Mouse (Mus musculus) limb, embryonic 11.5 days (tissue): ENCODE results near the gene Grik2. TPM values are rescaled to one million over a fixed set of nuclear protein-coding genes. Genes with fewer than 3 reads are reported as not detected.
"Not testable (repeated sequence)": the region's sequence is repeated elsewhere in the genome, so short reads cannot be mapped to it uniquely, and the experiment has no call there.

Experiments
- ATAC-seq: fragments of 200-750 bp; cut with Nextera tagmentation; 2 replicates; pipeline ENCODE4 v1.8.0; 2017; ENCODE audit warnings: low read depth; ENCODE audit not compliant: insufficient number of reproducible peaks, low FRiP score, low TSS enrichment
- DNase-seq: peaks from one replicate; pipeline ENCODE4 v3.0.0-alpha.2; 2015; ENCODE audit warnings: low spot score
- H3K27ac ChIP-seq: fragments of 300-500 bp; sonication (generic); replicated peaks from 2 replicates; pipeline ENCODE4 v1.5.1; 2014; ENCODE audit warnings: low read depth, mild to moderate bottlenecking, low read length
- H3K27me3 ChIP-seq: fragments of 300-500 bp; sonication (generic); 2 replicates; pipeline ENCODE4 v1.6.1; 2014; ENCODE audit warnings: mild to moderate bottlenecking, low read length, mixed read lengths; ENCODE audit not compliant: control insufficient read depth, insufficient read depth
- H3K36me3 ChIP-seq: fragments of 300-500 bp; sonication (generic); 2 replicates; pipeline ENCODE4 v1.6.1; 2014; ENCODE audit warnings: mild to moderate bottlenecking, low read length, moderate library complexity, mixed read lengths; ENCODE audit not compliant: control insufficient read depth, insufficient read depth
- H3K4me1 ChIP-seq: fragments of 300-500 bp; sonication (generic); 2 replicates; pipeline ENCODE4 v1.6.1; 2014; ENCODE audit warnings: low read length, mixed read lengths; ENCODE audit not compliant: control insufficient read depth, insufficient read depth
- H3K4me2 ChIP-seq: fragments of 300-500 bp; sonication (generic); 2 replicates; pipeline ENCODE4 v1.6.1; 2014; ENCODE audit warnings: low read depth, mild to moderate bottlenecking, moderate library complexity; ENCODE audit not compliant: severe bottlenecking
- H3K4me3 ChIP-seq: fragments of 300-500 bp; sonication (generic); 2 replicates; pipeline ENCODE4 v1.5.1; 2014; ENCODE audit warnings: low read depth, low read length
- H3K9ac ChIP-seq: fragments of 300-500 bp; sonication (generic); 2 replicates; pipeline ENCODE4 v1.6.1; 2014; ENCODE audit warnings: mild to moderate bottlenecking, low read length
- H3K9me3 ChIP-seq: fragments of 300-500 bp; sonication (generic); 2 replicates; pipeline ENCODE4 v1.6.1; 2016; ENCODE audit warnings: low read length; ENCODE audit not compliant: control insufficient read depth
- WGBS: fragments of 180-500 bp; shearing (Covaris S2); extraction: QIAGEN DNeasy Blood & Tissue Kit; methylation state at CpG from one replicate; pipeline ENCODE4 v1.1.7; 2014; 5-methylcytosine and 5-hydroxymethylcytosine counted together
- polyA plus RNA-seq: library from polyadenylated mRNA; unstranded; fragments of >200 nt; fragmentation: Nextera tagmentation; extraction: Ambion mirVana; gene quantifications from 2 replicates; pipeline ENCODE4 v1.2.1, GENCODE M21; 2014

Gene Grik2
- polyA plus RNA-seq, 1 experiment from 2014 or later: 0.99 TPM

- H3K4me1 ChIP-seq: no peaks in the 10 kb centered on the region
- 67% methylated on average over 5 of the region's 5 CpGs for WGBS
- ATAC-seq: no peak
These were observed 308.3 kb downstream of the Grik2 start for GRCm38 (mm10) chr10:49480085-49480749.

DNA sequence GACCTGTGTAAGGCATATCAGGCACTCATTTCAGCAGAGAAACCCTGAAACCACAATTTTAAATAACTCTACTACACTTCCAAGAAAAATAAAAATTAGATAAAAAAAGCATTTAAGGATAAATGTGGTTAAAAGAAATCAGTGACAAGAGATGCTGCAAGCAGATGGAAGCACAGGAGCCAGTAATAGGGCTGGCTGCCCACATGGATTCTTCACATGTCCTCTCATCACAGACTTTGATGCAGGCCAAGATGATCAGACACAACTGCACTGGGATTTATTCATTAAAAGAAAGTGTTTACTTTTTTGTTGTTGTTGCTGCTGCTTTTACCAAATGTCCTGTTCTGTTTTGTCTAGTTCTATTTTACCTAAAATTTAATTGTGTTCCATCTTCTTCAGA is 315.0 kb downstream of the Grik2 start:
- ATAC-seq: no peak

More at GRCm38 (mm10) chr10:49480085-49480749, 308.3 kb downstream of the Grik2 start:
- Histone ChIP-seq H3K9ac (no peak overlapping the region), H3K4me2 (no peak overlapping the region), H3K27ac (no peak overlapping the region), H3K4me3 (no peak overlapping the region), H3K27me3 (no peaks in the 10 kb centered on the region), H3K9me3 (no peaks in the 10 kb centered on the region), H3K36me3 (no peaks in the 10 kb centered on the region)
- no peak for DNase-seq

GRCm38 (mm10) chr10:49456791-49457190 is 331.8 kb downstream of the Grik2 start:
- Histone ChIP-seq H3K9ac (no peak overlapping the region), H3K4me1 (no peaks in the 10 kb centered on the region), H3K4me3 (no peak overlapping the region), H3K4me2 (no peak overlapping the region), H3K9me3 (no peaks in the 10 kb centered on the region), H3K27me3 (no peaks in the 10 kb centered on the region), H3K27ac (no peak overlapping the region), H3K36me3 (no peaks in the 10 kb centered on the region)
- no peak for DNase-seq
- ATAC-seq: no peak
- WGBS: 85% methylated on average over 2 of the region's 2 CpGs

More for the DNA sequence above, 315.0 kb downstream of the Grik2 start:
- H3K4me2 ChIP-seq: no peak overlapping the region
- H3K9me3 ChIP-seq: no peaks in the 10 kb centered on the region
- H3K36me3 ChIP-seq: no peaks in the 10 kb centered on the region
- no peaks in the 10 kb centered on the region for H3K27me3 ChIP-seq
- no peaks in the 10 kb centered on the region for H3K4me1 ChIP-seq
- H3K27ac ChIP-seq: no peak overlapping the region
- H3K4me3 ChIP-seq: no peak overlapping the region
- no peak overlapping the region for H3K9ac ChIP-seq
- DNase-seq: no peak

DNA sequence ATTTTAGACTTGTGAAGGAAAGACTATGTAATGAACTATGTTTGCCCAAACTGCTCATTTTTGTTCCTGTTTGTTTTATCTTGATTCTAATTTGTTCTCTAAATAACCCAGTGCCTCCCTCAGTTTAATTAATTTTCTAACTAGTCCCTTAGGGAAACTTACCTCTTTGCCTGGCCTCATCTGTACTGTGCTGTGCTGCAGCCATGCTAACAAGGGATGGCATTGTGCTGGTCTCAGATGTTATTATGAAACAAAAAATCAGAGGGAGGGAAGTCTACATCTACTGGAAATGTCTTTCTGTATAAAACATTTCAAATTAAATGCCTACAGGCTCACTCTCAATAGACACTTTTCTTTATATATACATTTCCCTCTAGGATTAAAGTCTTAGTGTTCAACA is 335.0 kb downstream of the Grik2 start:
- no peaks in the 10 kb centered on the region for H3K36me3 ChIP-seq

DNA sequence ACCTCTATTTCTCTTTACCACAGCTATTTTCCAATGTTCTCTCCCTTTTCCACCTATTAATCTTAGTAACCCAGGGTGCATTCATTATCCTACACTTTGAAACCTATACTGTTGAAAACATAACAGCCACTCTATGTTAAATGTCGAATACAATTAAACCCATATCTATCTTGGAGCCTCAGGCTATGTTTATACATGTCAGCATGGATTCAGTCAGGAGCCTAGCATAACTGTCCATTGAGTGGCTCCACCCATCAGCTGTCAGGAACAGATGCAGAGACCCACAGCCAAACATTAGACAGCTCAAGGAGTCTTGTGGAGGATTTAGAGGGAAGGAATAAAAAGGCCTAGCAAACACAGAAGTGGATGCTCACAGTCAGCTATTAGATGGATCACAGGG is 347.2 kb downstream of the Grik2 start:
- Histone ChIP-seq H3K27me3 (no peaks in the 10 kb centered on the region), H3K36me3 (no peaks in the 10 kb centered on the region), H3K9ac (no peak overlapping the region), H3K9me3 (no peaks in the 10 kb centered on the region), H3K27ac (no peak overlapping the region), H3K4me1 (no peaks in the 10 kb centered on the region), H3K4me3 (no peak overlapping the region), H3K4me2 (no peak overlapping the region)
- DNase-seq: no peak
- 85% methylated on average over 1 of the region's 1 CpGs for WGBS
- ATAC-seq: no peak

More for the DNA sequence above, 335.0 kb downstream of the Grik2 start:
- no peak overlapping the region for H3K4me3 ChIP-seq
- DNase-seq (no peak), ATAC-seq (no peak)
- H3K9ac ChIP-seq: no peak overlapping the region
- H3K9me3 ChIP-seq: no peaks in the 10 kb centered on the region
- no peaks in the 10 kb centered on the region for H3K4me1 ChIP-seq
- H3K27ac ChIP-seq: no peak overlapping the region
- no peak overlapping the region for H3K4me2 ChIP-seq
- H3K27me3 ChIP-seq: no peaks in the 10 kb centered on the region

- ATAC-seq: no peak
- Histone ChIP-seq H3K4me3 (no peak overlapping the region), H3K9me3 (no peaks in the 10 kb centered on the region), H3K27ac (no peak overlapping the region), H3K4me2 (no peak overlapping the region), H3K9ac (no peak overlapping the region), H3K4me1 (no peaks in the 10 kb centered on the region), H3K27me3 (no peaks in the 10 kb centered on the region), H3K36me3 (no peaks in the 10 kb centered on the region)
- no peak for DNase-seq
- WGBS: 72% methylated on average over 2 of the region's 2 CpGs
These were observed 351.5 kb downstream of the Grik2 start for GRCm38 (mm10) chr10:49437057-49437456.

DNA sequence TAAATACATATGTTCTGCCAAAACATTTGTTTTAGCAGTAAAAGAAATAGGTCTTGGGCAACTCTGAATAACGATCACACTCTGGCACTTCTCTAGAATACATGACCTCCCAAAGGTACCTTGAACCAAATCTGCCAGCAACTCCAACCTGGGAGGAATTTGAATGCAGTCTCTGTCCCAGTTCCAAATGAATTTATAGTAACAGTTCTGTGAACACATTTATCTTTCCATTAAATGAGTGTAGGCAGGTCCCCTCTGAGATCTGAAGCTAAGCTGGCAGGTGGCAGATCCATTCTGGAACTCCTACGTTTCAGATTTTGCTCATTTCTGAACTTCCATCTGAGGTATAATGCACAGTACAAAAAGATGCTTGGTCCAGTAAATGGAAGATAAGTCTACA is 352.3 kb downstream of the Grik2 start:
- ATAC-seq: no peak
- WGBS: 87% methylated on average over 2 of the region's 2 CpGs
- Histone ChIP-seq H3K4me2 (no peak overlapping the region), H3K9me3 (no peaks in the 10 kb centered on the region), H3K27ac (no peak overlapping the region), H3K36me3 (no peaks in the 10 kb centered on the region), H3K4me3 (no peak overlapping the region), H3K27me3 (no peaks in the 10 kb centered on the region), H3K4me1 (no peaks in the 10 kb centered on the region), H3K9ac (no peak overlapping the region)
- DNase-seq: no peak

- WGBS: 83% methylated on average over 2 of the region's 2 CpGs
- H3K4me2 ChIP-seq: no peak overlapping the region
- no peaks in the 10 kb centered on the region for H3K27me3 ChIP-seq
- H3K4me3 ChIP-seq: no peak overlapping the region
- ATAC-seq: no peak; the same call in 1 of the 2 replicates
- no peak overlapping the region for H3K27ac ChIP-seq
- no peak for DNase-seq
- no peak overlapping the region for H3K9ac ChIP-seq
- H3K9me3 ChIP-seq: no peaks in the 10 kb centered on the region
- no peaks in the 10 kb centered on the region for H3K36me3 ChIP-seq
- no peaks in the 10 kb centered on the region for H3K4me1 ChIP-seq
These were observed 355.7 kb downstream of the Grik2 start for GRCm38 (mm10) chr10:49432825-49433224.

DNA sequence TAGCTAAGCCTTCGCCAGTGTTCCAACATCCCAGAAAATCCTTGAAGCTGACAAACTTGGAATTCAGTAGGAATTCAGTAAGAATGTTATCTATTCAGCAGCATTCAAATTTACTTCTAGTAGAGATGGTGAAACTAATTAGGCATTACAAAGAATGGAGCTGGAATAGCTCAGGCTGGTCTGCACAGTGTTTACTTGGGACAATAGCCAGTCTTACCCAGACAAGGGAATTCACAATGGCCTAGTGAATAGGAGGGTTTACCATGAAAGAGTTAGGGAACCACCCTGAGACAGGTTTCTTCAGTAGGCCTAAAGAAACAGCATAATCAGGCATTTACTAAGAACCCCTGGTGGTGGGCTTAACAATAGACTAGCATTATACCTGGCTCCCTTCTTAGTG is 371.4 kb downstream of the Grik2 start:
- H3K4me3 ChIP-seq, ATAC-seq, H3K4me2 ChIP-seq, H3K9ac ChIP-seq, H3K36me3 ChIP-seq, H3K27ac ChIP-seq, DNase-seq, H3K9me3 ChIP-seq, H3K27me3 ChIP-seq, H3K4me1 ChIP-seq: not testable (repeated sequence)
- WGBS: 95% methylated on average over 1 of the region's 1 CpGs
